Mouse (Mus musculus): Measurements from ENCODE around the gene Lrrtm1. TPM values are rescaled to one million over a fixed set of nuclear protein-coding genes. Genes with fewer than 3 reads are reported as not detected.

The Lrrtm1 gene
- total and polyA plus RNA-seq, 3 experiments, result not detected

GRCm38 (mm10) chr6:77218875-77219274 lies 23.6 kb upstream of the Lrrtm1 start:
- H3K27me3 ChIP-seq (ENCODE audit: control insufficient read depth in 1 of 2, insufficient read depth in 2 of 2, low read length in 2 of 2), result no peaks in the 10 kb centered on the region
- no peaks in the 10 kb centered on the region for H3K36me3 ChIP-seq (ENCODE audit: control insufficient read depth in 1 of 2, insufficient read depth in 2 of 2, low read length in 2 of 2)
- H3K4me1 ChIP-seq (ENCODE audit: control insufficient read depth in 1 of 2, insufficient read depth in 2 of 2, low read length in 2 of 2), result no peaks in the 10 kb centered on the region
- no peak for DNase-seq (ENCODE audit: low read depth, low spot score)
- H3K9me3 ChIP-seq (replicated peaks; ENCODE audit: insufficient read depth, low read length), result no peaks in the 10 kb centered on the region
- no peak for TF ChIP-seq JUND (IDR thresholded peaks at IDR 0.05; ENCODE audit: low read depth, low read length)
- TF ChIP-seq RAD21 (IDR thresholded peaks at IDR 0.05; ENCODE audit: low read depth, low read length), result no peak
- TF ChIP-seq POLR2A (IDR thresholded peaks at IDR 0.05; ENCODE audit: control insufficient read depth in 1 of 2, insufficient read depth in 1 of 2, low read depth in 1 of 2, low read length in 2 of 2, poor library complexity in 1 of 2), result no peak
- no peak for TF ChIP-seq TBP (IDR thresholded peaks at IDR 0.05; ENCODE audit: low read depth, low read length)
- no peak for TF ChIP-seq CHD1 (IDR thresholded peaks at IDR 0.05; ENCODE audit: low read depth, low read length)
- TF ChIP-seq SIN3A (IDR thresholded peaks at IDR 0.05; ENCODE audit: low read length), result no peak
- no peak for TF ChIP-seq POLR2AphosphoS5 (IDR thresholded peaks at IDR 0.05; ENCODE audit: borderline replicate concordance, low read depth, low read length)
- no peak for TF ChIP-seq RCOR1 (IDR thresholded peaks at IDR 0.05; ENCODE audit: low read depth, low read length)
- no peak for TF ChIP-seq MYB (IDR thresholded peaks at IDR 0.05; ENCODE audit: low read depth, low read length)
- TF ChIP-seq ZMIZ1 (IDR thresholded peaks at IDR 0.05; ENCODE audit: low read depth, low read length), result no peak
- TF ChIP-seq POLR2AphosphoS2 (IDR thresholded peaks at IDR 0.05; ENCODE audit: low read length), result no peak
- no peak for TF ChIP-seq CTCF (IDR thresholded peaks at IDR 0.05 in 2 of 3, conservative IDR thresholded peaks at IDR 0.05 in 1 of 3; ENCODE audit: control insufficient read depth in 1 of 3, insufficient read depth in 1 of 3, low read depth in 2 of 3, low read length in 3 of 3, poor library complexity in 1 of 3, severe bottlenecking in 1 of 3)
- TF ChIP-seq GABPA (IDR thresholded peaks at IDR 0.05; ENCODE audit: low read depth, low read length), result no peak
- no peak overlapping the region for H3K27ac ChIP-seq (ENCODE audit: control insufficient read depth, low read depth, low read length)
- no peaks in the 10 kb centered on the region for H3K79me2 ChIP-seq (ENCODE audit: control insufficient read depth, insufficient read depth, low read length, poor library complexity)
- H3K4me3 ChIP-seq (ENCODE audit: control insufficient read depth in 1 of 2, insufficient read depth in 1 of 2, low read depth in 2 of 2, low read length in 2 of 2), result no peak overlapping the region
- H3K9ac ChIP-seq (ENCODE audit: control insufficient read depth, low read depth, low read length, poor library complexity, severe bottlenecking), result no peak overlapping the region

DNA sequence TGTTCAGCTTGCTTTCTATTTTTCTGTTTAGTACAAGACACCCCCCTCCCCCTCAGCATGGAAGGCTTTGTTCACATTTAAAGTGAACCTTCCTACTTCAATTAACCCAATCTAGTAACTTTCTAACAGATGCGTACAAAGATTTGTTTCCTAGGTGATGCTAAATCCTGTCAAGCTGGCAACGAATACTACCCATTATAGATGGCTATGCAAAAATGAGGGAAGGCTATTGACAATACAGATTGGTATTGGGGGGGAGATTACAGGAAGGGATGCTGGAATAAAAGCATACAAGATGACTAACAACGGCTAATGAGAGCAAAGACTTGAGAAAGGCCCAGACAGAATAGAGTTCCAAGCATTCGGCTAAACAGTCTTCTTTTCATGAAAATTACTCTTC lies 21.7 kb upstream of the Lrrtm1 start:
- no peak overlapping the region for H3K9ac ChIP-seq (ENCODE audit: control insufficient read depth, low read depth, low read length, poor library complexity, severe bottlenecking)
- no peak overlapping the region for H3K4me3 ChIP-seq (ENCODE audit: control insufficient read depth in 1 of 2, insufficient read depth in 1 of 2, low read depth in 2 of 2, low read length in 2 of 2)
- no peaks in the 10 kb centered on the region for H3K27me3 ChIP-seq (ENCODE audit: control insufficient read depth in 1 of 2, insufficient read depth in 2 of 2, low read length in 2 of 2)
- no peaks in the 10 kb centered on the region for H3K9me3 ChIP-seq (replicated peaks; ENCODE audit: insufficient read depth, low read length)
- H3K36me3 ChIP-seq (ENCODE audit: control insufficient read depth in 1 of 2, insufficient read depth in 2 of 2, low read length in 2 of 2), result no peaks in the 10 kb centered on the region
- H3K27ac ChIP-seq (ENCODE audit: control insufficient read depth, low read depth, low read length), result no peak overlapping the region
- no peaks in the 10 kb centered on the region for H3K79me2 ChIP-seq (ENCODE audit: control insufficient read depth, insufficient read depth, low read length, poor library complexity)
- TF ChIP-seq TBP (IDR thresholded peaks at IDR 0.05; ENCODE audit: low read depth, low read length) (no peak), ELF1 (IDR thresholded peaks at IDR 0.05; ENCODE audit: low read depth, low read length) (no peak), SMC3 (IDR thresholded peaks at IDR 0.05; ENCODE audit: low read depth, low read length) (no peak), POLR2AphosphoS2 (IDR thresholded peaks at IDR 0.05; ENCODE audit: low read length) (no peak), BHLHE40 (IDR thresholded peaks at IDR 0.05; ENCODE audit: borderline replicate concordance, low read depth, low read length) (no peak), CHD1 (IDR thresholded peaks at IDR 0.05; ENCODE audit: low read depth, low read length) (no peak)
- no peak for DNase-seq (ENCODE audit: low read depth, low spot score)
- no peaks in the 10 kb centered on the region for H3K4me1 ChIP-seq (ENCODE audit: control insufficient read depth in 1 of 2, insufficient read depth in 2 of 2, low read length in 2 of 2)

All from MEL (cell line).